Mouse (Mus musculus): Measurements from ENCODE around the gene Lhx2. TPM values are rescaled to one million over a fixed set of nuclear protein-coding genes. Genes with fewer than 3 reads are reported as not detected.

The Lhx2 gene
- total RNA-seq, 2 experiments from 2014 or later = not detected

DNA sequence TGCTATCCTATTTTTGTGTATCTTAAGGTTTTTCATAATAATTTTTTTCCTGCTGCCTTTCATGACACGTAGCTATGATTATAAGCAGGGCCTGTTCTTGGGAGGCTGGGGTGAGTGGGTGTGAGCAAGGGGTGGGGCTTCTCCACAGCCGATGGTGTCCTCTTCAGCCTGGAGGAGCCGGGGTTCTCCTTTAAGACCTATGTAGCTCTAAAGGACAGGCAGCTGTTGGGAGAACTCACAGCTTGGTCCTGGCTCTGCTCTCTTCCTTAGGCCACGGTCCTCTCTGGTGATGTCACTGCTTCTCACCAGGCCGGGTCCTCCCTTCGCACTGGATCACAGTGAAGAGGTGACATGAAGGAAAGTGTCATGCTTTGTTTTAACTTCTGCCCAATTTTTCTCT lies 58.8 kb downstream of the Lhx2 start:
- ATAC-seq (replicated peaks; ENCODE audit: low FRiP score, poor library complexity, severe bottlenecking) = no peak

DNA sequence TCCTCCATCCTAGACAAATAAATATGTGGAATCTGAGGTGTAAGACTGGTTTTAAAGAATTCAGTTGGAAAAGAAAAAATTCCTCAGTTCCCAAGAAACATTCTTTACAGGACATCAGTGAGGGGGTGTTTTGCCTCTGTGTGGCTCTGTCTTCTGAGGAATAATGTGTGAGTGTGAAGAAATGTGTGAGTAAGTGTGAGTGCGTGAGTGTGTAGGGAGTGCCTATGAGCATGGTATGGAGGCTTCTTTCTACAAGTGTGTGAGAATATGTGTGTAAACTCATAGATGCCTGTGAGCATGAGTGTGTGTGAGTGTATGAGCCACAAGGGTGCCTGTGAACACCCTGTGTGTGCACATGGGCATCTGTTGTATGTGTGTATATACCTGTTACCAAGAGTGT lies 63.5 kb downstream of the Lhx2 start:
- ATAC-seq (replicated peaks; ENCODE audit: low FRiP score, poor library complexity, severe bottlenecking) = no peak

DNA sequence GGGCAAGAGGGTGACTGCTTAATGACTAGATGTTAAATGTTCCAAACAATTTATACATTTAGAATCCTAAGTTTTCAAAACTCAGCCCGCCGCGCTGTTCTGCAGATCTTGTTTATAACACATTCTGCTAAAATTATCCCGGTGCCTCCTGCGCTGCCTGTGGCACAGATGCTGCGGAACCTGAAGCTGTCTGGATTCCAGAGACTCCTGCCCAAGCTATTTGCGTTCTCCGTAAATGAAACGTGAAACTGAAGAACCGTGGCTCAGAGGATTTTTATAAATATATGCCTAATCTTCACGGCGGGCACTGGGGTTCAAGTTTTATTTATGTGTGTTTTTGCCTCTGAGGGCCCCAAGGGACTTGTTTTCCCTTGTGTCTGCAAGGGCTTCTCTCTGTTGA lies 64.2 kb downstream of the Lhx2 start:
- ATAC-seq (replicated peaks; ENCODE audit: low FRiP score, poor library complexity, severe bottlenecking) = no peak

DNA sequence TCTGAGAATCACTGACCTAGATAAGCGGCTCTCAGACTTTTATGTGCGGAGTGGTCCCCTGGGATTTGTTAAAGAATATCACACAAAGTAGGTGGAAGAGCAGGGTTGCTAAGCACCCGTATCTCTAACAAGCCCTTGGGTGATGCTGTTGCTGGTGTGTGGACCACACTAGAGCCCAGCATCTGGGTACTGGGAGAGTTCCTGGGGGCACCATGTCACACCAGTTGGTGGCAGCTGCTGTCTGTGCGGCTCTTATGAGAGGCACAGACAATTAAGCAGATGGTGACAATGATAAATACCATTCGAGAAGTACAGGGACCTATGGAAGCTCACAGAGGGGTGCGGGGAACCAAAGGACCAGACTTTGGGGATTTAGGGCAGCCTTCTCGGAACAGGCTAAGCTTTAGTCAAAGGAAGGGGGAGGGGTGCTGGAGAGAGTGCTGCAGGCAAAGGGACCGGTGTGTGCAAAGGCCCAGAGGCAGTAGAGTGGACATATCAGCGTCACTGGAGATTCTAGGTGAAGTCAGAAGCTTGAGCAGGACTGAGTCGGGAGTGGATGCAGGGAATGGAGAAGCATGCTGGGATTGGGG lies 65.0 kb downstream of the Lhx2 start:
- no peak for ATAC-seq (replicated peaks; ENCODE audit: low FRiP score, poor library complexity, severe bottlenecking)

DNA sequence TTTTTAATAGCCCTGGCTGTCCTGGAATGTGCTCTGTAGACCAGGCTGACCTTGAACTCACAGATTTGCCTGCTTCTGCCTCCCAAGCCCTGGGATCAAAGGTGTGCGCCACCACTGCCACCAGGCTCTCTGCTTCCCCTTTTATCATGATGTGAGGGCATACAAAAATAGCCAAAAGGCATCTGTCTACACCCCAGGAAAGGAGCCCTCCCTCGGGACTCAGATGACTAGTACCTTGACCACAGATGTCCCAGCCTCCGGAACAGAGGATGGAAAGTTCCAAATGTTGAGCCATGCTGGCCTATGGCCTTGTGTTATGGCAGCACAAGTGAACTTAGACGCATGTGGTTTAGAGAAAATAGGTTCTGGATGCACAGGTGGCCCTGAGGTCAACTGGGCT lies 66.3 kb downstream of the Lhx2 start:
- ATAC-seq (replicated peaks; ENCODE audit: low FRiP score, poor library complexity, severe bottlenecking) = no peak

DNA sequence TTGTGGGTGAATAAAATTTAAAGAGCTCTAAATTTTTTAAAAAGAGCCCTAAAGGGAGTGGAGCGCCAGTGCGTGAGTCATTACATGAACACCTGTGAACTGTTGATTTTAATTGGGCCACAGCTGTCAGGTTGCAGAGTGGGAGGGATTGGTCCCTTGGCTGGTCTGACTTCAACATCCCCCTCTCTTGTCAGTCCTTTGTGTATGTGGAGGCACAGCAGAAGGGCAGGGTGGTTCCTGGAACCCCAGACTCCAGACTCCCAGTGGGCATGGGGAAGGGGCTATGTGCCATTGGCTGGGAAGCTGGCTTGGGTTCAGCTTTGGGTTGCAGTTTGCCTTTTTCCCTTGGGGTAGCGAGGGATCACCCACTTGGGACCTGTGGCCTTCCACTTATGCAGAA lies 70.2 kb downstream of the Lhx2 start:
- no peak for ATAC-seq (replicated peaks; ENCODE audit: low FRiP score, poor library complexity, severe bottlenecking)

DNA sequence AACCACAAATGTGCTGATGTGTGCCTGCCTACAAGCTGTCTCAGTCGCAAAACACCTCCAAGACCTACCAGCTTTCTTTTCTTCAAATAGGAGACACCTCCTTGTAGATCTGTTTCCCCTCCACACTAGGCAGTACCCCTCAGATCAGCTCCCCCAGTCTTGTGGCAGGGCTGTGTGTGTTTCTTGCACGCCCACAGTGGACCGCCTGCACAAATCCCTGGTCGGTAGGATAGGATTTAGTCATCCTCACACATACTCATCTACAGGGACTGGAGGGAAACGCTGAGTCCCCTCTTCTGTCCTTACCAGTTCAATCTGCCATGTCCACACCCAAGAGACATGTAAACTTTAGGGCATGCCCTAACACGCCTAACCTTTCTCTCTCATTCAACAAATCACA lies 71.1 kb downstream of the Lhx2 start:
- ATAC-seq (replicated peaks; ENCODE audit: low FRiP score, poor library complexity, severe bottlenecking) = no peak

DNA sequence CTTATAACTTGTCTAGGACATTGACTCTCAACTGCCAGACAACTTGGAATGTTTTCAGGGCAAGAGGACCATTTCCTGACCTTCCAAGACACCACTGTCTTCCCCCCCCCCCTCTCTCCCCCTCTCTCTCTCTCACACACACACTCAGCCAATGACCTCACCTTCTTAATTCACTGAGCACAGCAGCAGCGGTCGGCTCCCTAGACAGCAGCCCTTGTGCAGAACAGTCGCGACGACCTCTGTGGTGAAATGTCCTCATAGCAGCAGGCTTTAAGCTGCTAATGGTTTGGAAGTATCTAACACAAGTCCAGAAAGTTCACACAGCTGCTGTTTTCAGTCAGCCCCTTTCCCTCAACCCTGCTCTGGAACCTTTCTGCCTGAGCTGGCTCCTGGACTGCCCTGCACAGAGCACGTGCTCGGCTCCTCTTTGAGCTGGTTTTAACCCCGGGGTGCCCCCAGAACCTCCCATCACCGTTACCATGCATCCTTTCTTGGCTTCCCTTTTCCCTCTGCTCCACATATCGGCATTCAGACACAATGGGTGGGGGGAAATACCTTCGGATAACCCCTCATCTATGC lies 73.6 kb downstream of the Lhx2 start:
- ATAC-seq (replicated peaks; ENCODE audit: low FRiP score, poor library complexity, severe bottlenecking) = no peak

DNA sequence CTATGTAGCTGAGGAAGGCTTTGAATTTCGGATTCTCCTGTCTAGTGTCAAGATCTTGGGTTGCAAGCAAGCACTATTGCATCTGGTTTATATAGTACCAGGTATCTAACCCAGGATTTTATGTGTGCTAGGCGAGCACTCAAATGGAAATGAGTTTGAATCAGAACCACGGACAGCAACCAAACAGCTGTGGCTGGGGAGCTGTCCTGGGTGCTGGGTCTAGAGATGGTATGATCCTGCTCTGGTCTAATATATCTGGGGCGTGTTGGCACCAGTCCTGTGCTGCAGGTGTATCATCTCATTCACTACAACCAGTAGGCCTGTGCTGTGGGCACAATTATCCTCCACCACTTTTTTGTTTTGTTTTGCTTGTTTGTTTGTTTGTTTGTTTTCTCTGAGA lies 78.9 kb downstream of the Lhx2 start:
- ATAC-seq (replicated peaks; ENCODE audit: low FRiP score, poor library complexity, severe bottlenecking) = no peak

Other genes with a start within 250 kb of the Lhx2 start
- gene Dennd1a, start 51.9 kb upstream of the Lhx2 start, total RNA-seq (2015; ENCODE audit: low replicate concordance) = 15.7 and 17.9 TPM in 2 replicates
- gene Dennd1a, start 51.9 kb upstream of the Lhx2 start, total RNA-seq (2017; ENCODE audit: low replicate concordance) = 25.4 and 26.2 TPM in 2 replicates
- gene Nek6, start 172.4 kb downstream of the Lhx2 start, total RNA-seq (2015; ENCODE audit: low replicate concordance) = 0.38 and 1.9 TPM in 2 replicates
- gene Nek6, start 172.4 kb downstream of the Lhx2 start, total RNA-seq (2017; ENCODE audit: low replicate concordance) = 0.14 and 1.9 TPM in 2 replicates

All from erythroblast, adult 5-6 weeks (primary cell).